Mouse (Mus musculus): ENCODE measurements around the gene Adam15.

DNA sequence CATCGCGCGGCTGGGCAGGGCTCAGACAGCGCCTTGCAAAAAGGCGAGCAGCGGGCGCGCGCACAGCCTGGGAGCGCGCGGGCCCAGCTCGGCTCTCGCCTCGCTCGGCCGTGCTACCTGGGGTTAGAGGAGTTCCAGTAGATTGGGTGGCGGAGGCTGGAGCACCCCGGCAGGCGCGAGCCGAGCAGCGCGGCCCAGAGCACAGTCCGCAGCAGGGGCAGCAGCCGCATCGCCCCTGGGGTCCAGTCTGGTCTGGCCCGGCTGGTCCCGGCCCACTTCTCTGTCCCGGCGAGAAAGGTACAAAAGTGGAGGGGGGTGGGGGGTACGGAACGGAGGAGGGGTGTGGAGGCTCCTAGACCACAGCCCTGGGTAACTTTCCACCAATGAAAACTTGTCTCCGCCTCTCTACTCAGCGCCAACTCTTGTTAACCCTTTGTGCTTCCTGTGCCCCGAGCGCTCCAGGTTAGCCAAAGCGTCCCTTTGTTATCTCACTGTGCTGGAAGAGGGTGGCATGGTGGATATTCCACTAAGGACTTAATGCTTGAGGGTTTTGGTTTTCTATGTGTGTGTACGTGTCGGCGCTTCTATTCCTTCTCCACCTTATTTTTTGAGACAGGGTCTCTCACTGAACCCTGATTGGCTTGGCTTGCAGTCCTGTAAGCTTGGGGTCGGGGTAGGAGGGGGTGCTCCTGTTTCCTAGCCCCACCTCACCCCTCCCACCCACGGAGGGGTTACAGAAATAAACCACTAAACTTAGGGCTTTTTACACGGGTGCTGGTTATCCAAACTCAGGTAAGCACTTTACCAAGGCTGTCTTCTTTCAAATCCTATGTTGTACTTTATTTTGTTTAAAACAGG, 11.8 kb downstream of the Adam15 start, which contains the start of gene Efna4:
- TF ChIP-seq CTCF (IDR thresholded peaks at IDR 0.05; ENCODE audit: borderline replicate concordance, control insufficient read depth, extremely low read depth, insufficient read depth, low read length, poor library complexity) (no peak), POLR2A (IDR thresholded peaks at IDR 0.05; ENCODE audit: control insufficient read depth, extremely low read depth, insufficient read depth, low read length, poor library complexity) (no peak)

Measured in thymus, adult 2 months (tissue).